Mouse (Mus musculus) embryo, embryonic 11.5 days (tissue): ENCODE measurements around the gene Acot4.
"Not testable (repeated sequence)": the region's sequence is repeated elsewhere in the genome, so short reads cannot be mapped to it uniquely, and the experiment has no call there.

ENCODE experiments used
- DNase-seq: peaks from one replicate; pipeline ENCODE4 v3.0.0-alpha.2; 2012; ENCODE audit warnings: low read depth, low spot score

Gene Acot4

DNA sequence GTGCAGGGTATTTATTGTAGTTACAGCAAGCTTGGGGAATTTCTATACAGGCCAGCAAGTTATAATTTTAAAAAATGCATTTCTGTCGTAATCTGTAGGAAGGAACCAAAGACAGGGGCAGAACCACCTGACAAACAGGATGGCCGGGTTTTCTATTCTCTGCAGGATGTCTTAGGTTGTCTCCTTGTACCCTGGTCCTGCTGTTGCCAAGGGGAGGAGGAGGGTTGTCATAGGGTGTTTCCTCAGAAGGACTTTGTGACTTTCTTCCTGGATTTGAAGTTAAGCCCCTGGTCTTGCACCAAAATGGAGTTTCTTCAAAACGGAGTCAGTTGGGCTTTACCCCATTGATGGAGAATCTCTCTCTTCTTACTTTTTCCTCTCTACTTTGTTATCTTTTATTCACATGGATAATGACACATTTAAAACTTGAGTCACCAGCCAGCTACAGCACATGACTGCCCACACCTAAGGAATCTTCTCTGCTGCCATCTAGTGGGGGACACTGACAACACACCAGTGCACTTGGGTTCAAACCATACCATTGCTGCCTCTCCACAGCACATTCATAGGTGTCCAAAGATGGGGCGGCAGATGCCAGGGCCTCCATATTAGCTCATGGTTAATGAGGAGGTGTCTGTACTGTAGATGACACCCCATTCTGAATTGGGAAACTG, 7.4 kb upstream of the Acot4 start:
- DNase-seq = peak; percentile 44

GRCm38 (mm10) chr12:84032854-84033253, 5.3 kb upstream of the Acot4 start:
- no peak for DNase-seq

GRCm38 (mm10) chr12:84033302-84033701, 4.9 kb upstream of the Acot4 start:
- not testable (repeated sequence) for DNase-seq

DNA sequence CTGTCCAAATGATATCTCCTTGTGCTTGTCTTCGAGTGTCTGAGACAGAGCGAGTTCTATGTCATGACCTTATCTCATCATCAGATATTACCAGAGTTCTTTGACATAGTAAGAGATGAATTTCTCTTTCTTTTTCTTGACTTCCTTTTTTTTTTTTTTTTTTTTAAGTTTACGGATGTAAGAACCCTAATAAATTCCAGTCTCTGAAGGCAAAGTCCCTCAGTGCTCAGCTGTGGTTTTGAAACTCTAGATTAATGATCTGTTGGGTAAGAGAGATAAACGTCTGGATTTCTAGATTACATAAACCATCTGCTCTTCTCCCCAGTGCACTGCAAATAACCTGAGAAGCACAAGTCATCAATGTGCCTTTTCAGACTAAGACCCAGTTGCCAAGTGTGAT, 4.1 kb upstream of the Acot4 start:
- DNase-seq = no peak

DNA sequence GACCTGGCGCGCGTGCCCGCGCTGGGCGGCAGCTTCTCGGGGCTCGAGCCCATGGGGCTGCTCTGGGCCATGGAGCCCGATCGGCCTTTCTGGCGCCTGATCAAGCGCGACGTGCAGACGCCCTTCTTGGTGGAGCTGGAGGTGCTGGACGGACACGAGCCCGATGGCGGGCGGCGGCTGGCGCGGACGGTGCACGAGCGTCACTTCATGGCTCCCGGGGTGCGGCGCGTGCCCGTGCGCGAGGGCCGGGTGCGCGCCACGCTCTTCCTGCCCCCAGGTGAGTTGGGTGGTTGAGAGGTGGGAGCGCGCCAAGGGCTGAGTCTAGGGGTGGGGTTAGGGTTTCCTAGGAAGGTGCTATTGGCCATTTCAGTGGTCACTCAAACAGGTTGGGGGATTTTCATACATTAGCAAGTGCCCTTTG, 522 bp downstream of the Acot4 start, which contains the start of gene Gm49366:
TSS of gene Gm49366 (plus strand) at position 245 of the 421 bp plus-strand sequence.
- DNase-seq = not testable (repeated sequence)

DNA sequence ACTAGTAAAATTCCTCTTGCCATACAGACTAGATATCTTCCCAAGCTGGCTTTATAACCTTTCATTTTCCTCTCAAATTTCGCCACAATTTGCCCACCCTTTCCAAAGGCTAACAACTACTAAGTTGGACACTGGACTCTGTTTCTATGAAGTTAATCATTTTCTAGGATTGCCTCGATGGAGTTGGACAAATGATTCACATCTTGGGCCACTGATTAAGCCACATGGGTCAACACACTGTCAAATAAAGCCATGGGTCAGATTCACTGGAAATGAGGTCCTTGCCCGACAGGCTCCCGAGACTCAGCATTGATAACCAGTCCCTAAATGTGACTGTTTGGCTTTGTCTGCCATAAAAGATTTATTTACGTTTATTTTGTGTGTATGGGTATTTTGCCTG, 4.1 kb downstream of the Acot4 start:
- no peak for DNase-seq

GRCm38 (mm10) chr12:84044045-84044444, 5.9 kb downstream of the Acot4 start:
- no peak for DNase-seq

GRCm38 (mm10) chr12:84046906-84047305, 8.7 kb downstream of the Acot4 start:
- no peak for DNase-seq

GRCm38 (mm10) chr12:84050744-84051143, 12.6 kb downstream of the Acot4 start:
- DNase-seq = not testable (repeated sequence)

DNA sequence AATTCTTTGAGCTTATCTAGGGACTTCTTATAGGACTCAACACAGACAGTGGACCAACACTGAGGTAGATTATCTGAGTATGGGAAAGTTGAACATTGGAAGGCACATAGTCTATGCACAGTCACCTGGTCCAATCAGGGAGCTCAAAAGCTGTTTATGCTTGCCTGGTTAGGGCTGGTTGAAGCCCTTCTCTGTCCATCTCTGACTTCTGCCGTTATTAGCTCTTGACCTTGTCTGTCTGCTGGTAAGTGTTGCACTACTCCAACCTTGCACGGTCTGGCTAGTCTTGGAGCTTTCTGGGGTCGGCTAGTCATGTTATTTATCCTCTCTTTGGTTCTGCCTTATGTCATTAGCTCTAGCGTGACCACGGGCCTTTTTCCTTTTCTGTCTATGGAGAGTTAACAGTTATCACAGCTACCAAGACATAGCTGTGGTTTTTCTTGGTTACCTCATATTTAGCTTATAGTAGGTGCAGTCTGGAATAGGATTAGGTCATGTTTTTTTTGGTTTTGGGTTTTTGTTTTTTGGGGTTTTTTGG, 13.8 kb downstream of the Acot4 start, which contains the start of gene Acot3:
TSS of gene Acot3 (plus strand) at position 208 of the 538 bp plus-strand sequence.
- no peak for DNase-seq

DNA sequence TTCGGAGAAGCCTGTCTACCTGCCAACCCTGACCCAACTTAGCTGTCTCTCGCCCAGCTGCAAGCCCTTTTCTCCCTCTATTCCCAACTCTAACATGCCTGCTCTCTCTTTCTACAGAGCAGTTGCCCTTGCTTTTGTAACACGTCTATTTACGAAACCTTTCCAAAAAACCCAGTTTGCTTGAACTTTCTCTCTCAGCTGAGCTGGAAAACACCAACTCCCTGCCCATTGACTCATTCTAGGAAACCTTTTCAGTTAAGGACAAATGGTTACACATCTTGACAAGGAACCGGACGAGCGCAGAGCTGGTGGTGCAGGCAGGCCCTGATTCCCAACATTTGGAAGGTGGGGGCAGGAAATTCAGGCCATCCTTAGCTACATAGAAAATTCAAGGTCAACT, 14.4 kb downstream of the Acot4 start:
- DNase-seq = no peak

GRCm38 (mm10) chr12:84053173-84053572, 15.0 kb downstream of the Acot4 start:
- DNase-seq = no peak

DNA sequence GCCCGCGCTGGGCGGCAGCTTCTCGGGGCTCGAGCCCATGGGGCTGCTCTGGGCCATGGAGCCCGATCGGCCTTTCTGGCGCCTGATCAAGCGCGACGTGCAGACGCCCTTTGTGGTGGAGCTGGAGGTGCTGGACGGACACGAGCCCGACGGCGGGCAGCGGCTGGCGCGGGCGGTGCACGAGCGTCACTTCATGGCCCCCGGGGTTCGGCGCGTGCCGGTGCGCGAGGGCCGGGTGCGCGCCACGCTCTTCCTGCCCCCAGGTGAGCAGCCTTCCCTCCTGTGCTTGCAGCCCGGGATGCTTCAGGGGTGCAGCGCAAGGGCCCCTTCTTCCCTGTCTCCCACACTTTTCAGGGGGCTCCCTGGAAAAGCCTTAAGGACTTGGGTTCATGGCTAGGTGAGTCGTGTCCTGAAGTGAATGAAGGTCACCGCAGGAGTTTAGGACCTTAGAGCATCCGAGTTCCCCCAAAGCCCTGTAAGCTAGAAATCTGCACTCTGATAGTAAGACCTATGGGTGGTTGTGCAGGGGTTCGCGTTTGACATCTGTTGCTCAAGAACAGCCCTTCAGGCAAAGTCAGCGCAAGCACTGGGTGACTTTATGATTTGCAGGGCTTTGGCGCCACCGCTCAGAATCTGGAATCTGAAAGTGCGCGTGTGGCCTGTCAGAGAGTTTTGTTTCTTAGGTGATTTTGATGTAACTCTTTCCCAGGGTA, 15.7 kb downstream of the Acot4 start:
- no peak for DNase-seq

DNA sequence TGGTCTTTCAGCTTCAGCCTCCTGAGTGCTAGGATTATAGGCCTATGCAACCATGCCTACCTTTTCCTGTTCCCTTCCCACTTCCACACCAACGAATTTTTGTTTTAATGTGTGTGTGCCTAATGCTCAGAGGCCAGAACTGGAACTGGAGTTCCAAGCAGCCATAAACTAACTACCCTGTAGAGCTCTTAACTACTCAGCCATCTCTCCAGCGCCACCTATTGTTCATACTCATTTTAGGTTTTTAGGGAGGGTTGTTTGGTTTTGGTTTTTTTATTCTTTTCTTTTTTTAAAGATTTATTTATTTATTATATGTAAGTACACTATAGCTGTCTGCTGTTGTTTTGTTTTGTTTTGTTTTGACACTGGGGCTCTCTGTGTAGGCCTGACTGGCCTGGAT, 22.8 kb downstream of the Acot4 start:
- DNase-seq = no peak

DNA sequence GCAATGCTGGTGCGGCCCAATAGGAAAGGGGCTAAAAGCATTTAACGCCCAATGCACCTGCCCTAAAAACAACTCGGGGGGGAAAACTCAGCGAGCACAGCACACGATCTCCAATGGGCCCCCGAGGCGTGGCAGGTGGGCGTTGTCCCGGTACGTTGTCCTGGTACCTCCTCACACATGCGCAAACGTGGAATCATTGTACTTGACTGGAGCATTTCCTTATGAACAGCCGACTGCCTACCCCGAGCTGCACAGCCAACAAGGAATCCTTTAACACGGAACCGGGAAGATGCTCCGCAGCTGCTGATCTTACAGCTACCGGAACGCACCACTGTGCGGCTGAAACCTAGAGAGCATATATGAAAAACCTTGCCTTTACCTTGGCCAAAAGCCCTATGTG, 24.2 kb downstream of the Acot4 start:
- DNase-seq = no peak

DNA sequence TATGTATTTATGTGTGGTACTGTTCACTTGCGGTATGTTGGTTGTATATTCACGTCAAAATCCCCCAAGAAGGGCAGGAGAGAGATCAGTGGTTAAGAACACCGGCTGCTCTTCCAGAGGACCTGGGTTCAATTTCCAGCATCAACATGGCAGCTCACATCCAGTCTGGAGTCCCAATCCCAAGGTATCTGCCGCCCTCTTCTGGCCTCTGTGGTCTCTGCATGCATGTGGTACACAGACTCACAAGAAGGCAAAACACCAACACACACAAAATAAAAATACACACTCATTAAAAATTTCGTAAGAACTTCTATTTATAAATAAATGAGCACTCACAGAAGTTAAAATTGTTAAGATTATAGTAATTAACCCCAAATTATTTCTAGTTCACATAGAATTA, 25.0 kb downstream of the Acot4 start:
- DNase-seq = no peak

DNA sequence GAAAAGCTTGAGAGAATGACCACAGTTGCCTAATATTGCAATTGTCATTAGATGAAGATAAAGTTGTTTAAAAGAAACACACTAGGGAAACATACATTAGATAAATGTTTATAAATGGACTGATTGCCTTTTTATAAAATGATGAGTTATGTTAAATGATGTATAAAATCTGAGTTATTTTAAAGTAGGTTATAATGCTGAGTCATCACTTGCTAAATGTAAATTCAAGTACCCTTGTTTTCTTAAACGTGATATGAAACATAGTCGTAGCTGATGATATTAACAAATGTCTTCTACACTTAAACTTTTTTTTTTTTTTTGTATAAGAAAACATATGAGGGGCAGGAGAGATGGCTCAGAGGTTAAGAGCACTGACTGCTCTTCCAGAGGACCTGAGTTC, 25.7 kb downstream of the Acot4 start:
- DNase-seq = no peak

GRCm38 (mm10) chr12:84064621-84065020, 26.4 kb downstream of the Acot4 start:
- no peak for DNase-seq

- DNase-seq = no peak
These were observed 29.6 kb downstream of the Acot4 start for GRCm38 (mm10) chr12:84067752-84068151.

DNA sequence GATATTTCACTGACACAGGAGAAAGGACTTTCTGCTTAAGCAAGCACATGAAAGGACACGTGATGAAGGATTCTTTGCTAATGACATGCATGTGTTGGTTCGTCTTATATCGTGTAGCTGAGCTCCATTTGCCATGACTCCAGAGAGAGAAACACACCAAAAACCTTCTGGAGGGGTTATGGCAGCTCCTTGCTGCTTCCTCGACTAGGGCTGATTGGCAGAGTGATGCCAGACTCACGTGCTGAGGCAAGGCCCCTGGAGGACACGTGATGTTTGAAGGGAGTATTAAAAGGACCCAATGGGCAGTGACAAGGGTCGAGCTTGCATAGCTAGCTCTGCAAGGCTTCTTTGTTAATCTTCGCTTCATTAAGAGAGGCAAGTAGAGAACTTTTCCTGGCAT, 30.1 kb downstream of the Acot4 start:
- DNase-seq = no peak

GRCm38 (mm10) chr12:84068986-84069385, 30.8 kb downstream of the Acot4 start, which contains the start of gene Acot5:
Acot5 (plus strand) TSS chr12:84069325.
- DNase-seq = no peak

DNA sequence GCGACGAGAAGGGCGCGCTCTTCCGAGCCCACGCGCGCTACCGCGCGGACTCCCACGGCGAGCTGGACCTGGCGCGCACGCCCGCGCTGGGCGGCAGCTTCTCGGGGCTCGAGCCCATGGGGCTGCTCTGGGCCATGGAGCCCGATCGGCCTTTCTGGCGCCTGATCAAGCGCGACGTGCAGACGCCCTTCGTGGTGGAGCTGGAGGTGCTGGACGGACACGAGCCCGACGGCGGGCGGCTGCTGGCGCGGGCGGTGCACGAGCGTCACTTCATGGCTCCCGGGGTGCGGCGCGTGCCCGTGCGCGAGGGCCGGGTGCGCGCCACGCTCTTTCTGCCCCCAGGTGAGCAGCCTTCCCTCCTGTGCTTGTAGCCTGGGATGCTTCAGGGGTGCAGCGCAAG, 31.4 kb downstream of the Acot4 start:
- not testable (repeated sequence) for DNase-seq

GRCm38 (mm10) chr12:84071696-84072095, 33.5 kb downstream of the Acot4 start:
- no peak for DNase-seq
